Mouse (Mus musculus): Measurements from ENCODE around the gene Gm12394.
A peak's percentile ranks its signal among the peaks of the same experiment; 100 is the strongest.
"Not testable (repeated sequence)": the region's sequence is repeated elsewhere in the genome, so short reads cannot be mapped to it uniquely, and the experiment has no call there.

The Gm12394 gene

GRCm38 (mm10) chr4:42856671-42857070, at the start of gene Gm12394:
TSS of gene Gm12394 (minus strand) at chr4:42856771.
- ATAC-seq (ENCODE audit: low TSS enrichment): not testable (repeated sequence)

GRCm38 (mm10) chr4:42904966-42905365, 48.4 kb upstream of the Gm12394 start:
- ATAC-seq (ENCODE audit: low TSS enrichment): no peak

- ATAC-seq (ENCODE audit: low TSS enrichment): peak; percentile 28; the same call in 1 of the 2 replicates
Observed at GRCm38 (mm10) chr4:42904523-42904922, 48.0 kb upstream of the Gm12394 start.

GRCm38 (mm10) chr4:42903942-42904341, 47.4 kb upstream of the Gm12394 start:
- no peak for ATAC-seq (ENCODE audit: low TSS enrichment)

- ATAC-seq (ENCODE audit: low TSS enrichment): no peak
Observed at GRCm38 (mm10) chr4:42902730-42903129, 46.2 kb upstream of the Gm12394 start.

GRCm38 (mm10) chr4:42902174-42902573, 45.6 kb upstream of the Gm12394 start:
- ATAC-seq (ENCODE audit: low TSS enrichment): no peak

- peak; percentile 83 for ATAC-seq (ENCODE audit: low TSS enrichment)
Observed at GRCm38 (mm10) chr4:42900878-42901277, 44.3 kb upstream of the Gm12394 start.

GRCm38 (mm10) chr4:42898914-42899313, 42.3 kb upstream of the Gm12394 start:
- ATAC-seq (ENCODE audit: low TSS enrichment): no peak

GRCm38 (mm10) chr4:42895118-42895517, 38.5 kb upstream of the Gm12394 start:
- no peak for ATAC-seq (ENCODE audit: low TSS enrichment)

- ATAC-seq (ENCODE audit: low TSS enrichment): no peak
Observed at GRCm38 (mm10) chr4:42891176-42891575, 34.6 kb upstream of the Gm12394 start.

GRCm38 (mm10) chr4:42888806-42889205, 32.2 kb upstream of the Gm12394 start:
- no peak for ATAC-seq (ENCODE audit: low TSS enrichment)

GRCm38 (mm10) chr4:42886926-42887325, 30.4 kb upstream of the Gm12394 start:
- ATAC-seq (ENCODE audit: low TSS enrichment): peak; percentile 87

GRCm38 (mm10) chr4:42880677-42880948, 24.0 kb upstream of the Gm12394 start:
- ATAC-seq (ENCODE audit: low TSS enrichment): no peak

GRCm38 (mm10) chr4:42879829-42880676, 23.5 kb upstream of the Gm12394 start:
- no peak; the same call in 1 of the 2 replicates for ATAC-seq (ENCODE audit: low TSS enrichment)

- no peak for ATAC-seq (ENCODE audit: low TSS enrichment)
Observed at GRCm38 (mm10) chr4:42877657-42878056, 21.1 kb upstream of the Gm12394 start.

GRCm38 (mm10) chr4:42876586-42877291, 20.2 kb upstream of the Gm12394 start:
- ATAC-seq (ENCODE audit: low TSS enrichment): peak; percentile 76

GRCm38 (mm10) chr4:42874134-42874533, 17.6 kb upstream of the Gm12394 start, which contains the start of gene Fam205c:
TSS of gene Fam205c (minus strand) at chr4:42874234.
- ATAC-seq (ENCODE audit: low TSS enrichment): no peak

GRCm38 (mm10) chr4:42872746-42873435, 16.3 kb upstream of the Gm12394 start:
- no peak for ATAC-seq (ENCODE audit: low TSS enrichment)

GRCm38 (mm10) chr4:42872151-42872550, 15.6 kb upstream of the Gm12394 start:
- ATAC-seq (ENCODE audit: low TSS enrichment): no peak

GRCm38 (mm10) chr4:42870748-42871147, 14.2 kb upstream of the Gm12394 start:
- no peak for ATAC-seq (ENCODE audit: low TSS enrichment)

GRCm38 (mm10) chr4:42868193-42868592, 11.6 kb upstream of the Gm12394 start:
- ATAC-seq (ENCODE audit: low TSS enrichment): no peak

- no peak for ATAC-seq (ENCODE audit: low TSS enrichment)
Observed at GRCm38 (mm10) chr4:42867390-42867789, 10.8 kb upstream of the Gm12394 start.

Data from frontal cortex, adult (tissue).